Comparison of ENCODE assay signal across 8 mouse cellular contexts in the genomic region with DNA sequence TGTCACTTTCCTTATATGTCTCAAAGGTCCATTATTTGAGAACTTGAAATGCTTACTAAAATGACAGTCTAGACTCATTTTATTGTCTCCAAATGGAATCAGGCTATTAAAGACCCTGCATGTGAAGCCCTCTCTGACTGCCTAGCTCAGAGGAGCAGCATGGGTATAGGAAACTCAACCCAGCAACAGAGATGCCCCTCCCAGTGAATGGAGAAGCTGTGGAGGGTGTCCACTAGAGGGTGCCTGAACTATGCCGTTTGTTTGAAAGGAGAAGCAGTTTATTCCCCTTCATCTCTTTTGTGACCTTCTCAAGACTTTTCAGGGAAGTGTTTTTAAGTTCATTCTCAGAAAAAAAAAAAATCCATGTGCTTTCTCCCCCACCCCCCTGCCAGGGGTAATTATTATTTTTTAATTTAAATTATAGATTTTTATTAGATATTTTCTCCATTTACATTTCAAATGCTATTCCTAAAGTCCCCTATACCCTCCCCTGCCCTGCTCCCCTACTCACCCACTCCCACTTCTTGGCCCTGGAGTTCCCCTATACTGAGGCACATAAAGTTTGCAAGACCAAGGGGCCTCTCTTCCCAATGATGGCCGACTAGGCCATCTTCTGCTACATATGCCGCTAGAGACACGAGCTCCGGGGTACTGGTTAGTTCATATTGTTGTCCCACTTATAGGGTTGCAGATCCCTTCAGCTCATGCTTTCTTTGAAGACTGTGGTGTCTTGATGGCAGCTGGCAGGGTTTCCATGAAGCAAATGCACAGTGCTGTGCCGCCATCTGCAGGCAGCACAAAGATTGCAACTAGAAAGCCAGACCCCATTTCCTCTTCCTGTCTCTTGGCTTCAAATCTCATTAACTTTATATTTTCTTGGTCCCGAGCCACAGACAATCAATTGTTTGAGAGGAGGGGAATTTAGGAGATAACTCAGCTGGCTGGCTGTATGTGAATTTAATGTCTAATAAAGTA. TPM values are rescaled to one million over a fixed set of nuclear protein-coding genes. Genes with fewer than 3 reads are reported as not detected.
DNase-seq lines count a peak whose midpoint lies in the region; ATAC-seq and TF ChIP-seq lines count a peak whose summit lies in the region.

No protein-coding gene starts in this region.

- no peaks in the 10 kb centered on the region for H3K4me1 ChIP-seq in forebrain, embryonic 11.5 days (replicated peaks; ENCODE audit: control insufficient read depth, insufficient read depth, low read length)
- 0 out of 2 replicates have a peak, but pooled peaks cover 4% of the 10 kb centered on the region for H3K4me1 ChIP-seq in neural tube, embryonic 15.5 days
- H3K4me1 ChIP-seq in testis, adult 2 months (ENCODE audit: control insufficient read depth, insufficient read depth, low read length), result no peaks in the 10 kb centered on the region

- no peak overlapping the region for H3K4me3 ChIP-seq in forebrain, embryonic 11.5 days (ENCODE audit: low read depth, low read length)
- no peak overlapping the region for H3K4me3 ChIP-seq in neural tube, embryonic 15.5 days (replicated peaks)
- no peak overlapping the region for H3K4me3 ChIP-seq in testis, adult 2 months (ENCODE audit: control insufficient read depth, low read depth, low read length)

- TF ChIP-seq POLR2A in brain, embryonic 14.5 days (IDR thresholded peaks at IDR 0.05; ENCODE audit: borderline replicate concordance, extremely low read depth, insufficient read depth, insufficient read length, poor library complexity, severe bottlenecking), result no peak
- no peak for TF ChIP-seq POLR2A in testis, adult 2 months (IDR thresholded peaks at IDR 0.05; ENCODE audit: control insufficient read depth, low read depth, low read length)

- ATAC-seq in forebrain, embryonic 11.5 days (replicated peaks; ENCODE audit: low FRiP score), result peak; percentile 80; the same call in 1 of the 2 replicates
- peak; percentile 88 for ATAC-seq in neural tube, embryonic 15.5 days (ENCODE audit: low FRiP score)

- intact Hi-C loops in heart, postnatal 10 days (cut with DNase I), result loop anchor here (1.0 to 10.0 kb wide), 3 partner anchors 54 to 1260 kb away; no protein-coding TSS in a partner anchor

- no peaks in the 10 kb centered on the region for H3K36me3 ChIP-seq in forebrain, embryonic 11.5 days (ENCODE audit: control insufficient read depth, insufficient read depth, low read length)
- no peaks in the 10 kb centered on the region for H3K36me3 ChIP-seq in neural tube, embryonic 15.5 days
- H3K36me3 ChIP-seq in testis, adult 2 months (ENCODE audit: control insufficient read depth, insufficient read depth, low read length), result no peaks in the 10 kb centered on the region

- DNase-seq in CD8-positive naive resting alpha-beta T cell, adult 2 months (ENCODE audit: low read depth in 2 of 2, low spot score in 2 of 2), result peak; percentile 48 to 66
- DNase-seq in brain, embryonic 14.5 days (ENCODE audit: low read depth), result peak; percentile 89
- DNase-seq in forebrain, embryonic 11.5 days (ENCODE audit: low spot score), result peak; percentile 87
- DNase-seq in heart, postnatal 10 days, result peak; percentile 73 to 88
- DNase-seq in kidney, postnatal 25 days, result peak; percentile 65 to 76
- peak; percentile 52 to 56 for DNase-seq in lung, adult 18-20 months

- WGBS in forebrain, embryonic 11.5 days, result 12% methylated on average over 7 of the region's 7 CpGs
- 14% methylated on average over 7 of the region's 7 CpGs for WGBS in neural tube, embryonic 15.5 days

- TF ChIP-seq CTCF in brain, embryonic 14.5 days (IDR thresholded peaks at IDR 0.05; ENCODE audit: borderline replicate concordance, extremely low read depth, insufficient read depth, insufficient read length), result peak; percentile 94
- TF ChIP-seq CTCF in testis, adult 2 months (IDR thresholded peaks at IDR 0.05; ENCODE audit: control insufficient read depth, insufficient read depth, insufficient replicate concordance, low read depth, low read length), result peak; percentile 69; the same call in 1 of the 2 replicates

- no peak overlapping the region for H3K4me2 ChIP-seq in forebrain, embryonic 11.5 days (ENCODE audit: low read depth, low read length, severe bottlenecking)
- peak overlapping the region; percentile 25; the same call in 1 of the 2 replicates for H3K4me2 ChIP-seq in neural tube, embryonic 15.5 days

- no peak overlapping the region for H3K27ac ChIP-seq in forebrain, embryonic 11.5 days (ENCODE audit: low read depth, low read length)
- H3K27ac ChIP-seq in neural tube, embryonic 15.5 days (replicated peaks), result no peak overlapping the region
- no peak overlapping the region for H3K27ac ChIP-seq in testis, adult 2 months (ENCODE audit: control insufficient read depth, insufficient read depth, low read depth, low read length)

- H3K9ac ChIP-seq in forebrain, embryonic 11.5 days (ENCODE audit: low read length), result no peak overlapping the region
- H3K9ac ChIP-seq in neural tube, embryonic 15.5 days (replicated peaks), result no peak overlapping the region

- no peaks in the 10 kb centered on the region for H3K27me3 ChIP-seq in forebrain, embryonic 11.5 days (ENCODE audit: control insufficient read depth, insufficient read depth, low read length)
- H3K27me3 ChIP-seq in neural tube, embryonic 15.5 days (replicated peaks), result no peaks in the 10 kb centered on the region
- no peaks in the 10 kb centered on the region for H3K27me3 ChIP-seq in testis, adult 2 months (ENCODE audit: control insufficient read depth, insufficient read depth, low read length)

- no peaks in the 10 kb centered on the region for H3K9me3 ChIP-seq in forebrain, embryonic 11.5 days (ENCODE audit: control insufficient read depth, low read length)
- no peaks in the 10 kb centered on the region for H3K9me3 ChIP-seq in neural tube, embryonic 15.5 days (replicated peaks)

RNA-seq across cellular contexts. Expression of gene Hook1, which starts 42.5 kb away (rescaled TPM):
- 60.4 and 67.7 TPM in 2 replicates for polyA plus RNA-seq in brain, embryonic 14.5 days (2012; rRNA removed)
- 44.3 and 51.8 TPM in 2 replicates for polyA plus RNA-seq in forebrain, embryonic 11.5 days (2014; fragmentation: Nextera tagmentation; extraction: Ambion mirVana)
- total RNA-seq in heart, postnatal 10 days (2021), result 1 to 10 TPM; 8.8 to 9.1 TPM
- polyA plus RNA-seq in neural tube, embryonic 15.5 days (2015; fragmentation: Nextera tagmentation; extraction: Ambion mirVana), result 56.4 and 69.6 TPM in 2 replicates
- 63.6 and 76.4 TPM in 2 replicates for polyA plus RNA-seq in testis, adult 2 months (2012; rRNA removed)
